ENCODE assay signal across 24 mouse cellular contexts in genomic region chr6:88049008-88049407, GRCm38 (mm10). TPM values are rescaled to one million over a fixed set of nuclear protein-coding genes. Genes with fewer than 3 reads are reported as not detected.
A peak's percentile ranks its signal among the peaks of the same experiment; 100 is the strongest.
DNase-seq lines count a peak whose midpoint lies in the region; ATAC-seq and TF ChIP-seq lines count a peak whose summit lies in the region.
"Had no signal": no experiment of that assay in that cellular context is flagged by ENCODE, and none has a peak within 500 bp of the region (broad histone marks: within the 10 kb centered on the region; RNA-seq: fewer than 3 reads in every experiment).

No protein-coding gene starts in this region.

- peak; percentile 25; the same call in 1 of the 2 replicates for ATAC-seq in intestine, embryonic 14.5 days (replicated peaks; ENCODE audit: low FRiP score, low TSS enrichment, low read depth)
- no peak; the same call in 1 of the 2 replicates for ATAC-seq in liver, embryonic 13.5 days (ENCODE audit: low read depth)
- peak; percentile 54 for ATAC-seq in stomach, embryonic 14.5 days (ENCODE audit: insufficient number of reproducible peaks, insufficient read depth, low FRiP score, low read depth)
- no peak for ATAC-seq in heart, embryonic 12.5 days (ENCODE audit: insufficient number of reproducible peaks, low FRiP score)
- ATAC-seq: forebrain, embryonic 13.5 days had no signal

- WGBS in kidney, adult 2 months, result 47% methylated on average over 6 of the region's 6 CpGs
- WGBS in intestine, embryonic 14.5 days, result 68% methylated on average over 6 of the region's 6 CpGs
- WGBS in liver, embryonic 13.5 days (ENCODE audit: insufficient replicate concordance), result 63% methylated on average over 6 of the region's 6 CpGs
- WGBS in stomach, embryonic 14.5 days, result 59% methylated on average over 6 of the region's 6 CpGs
- WGBS in heart, embryonic 12.5 days, result 73% methylated on average over 6 of the region's 6 CpGs

- no peak overlapping the region for H3K9ac ChIP-seq in intestine, embryonic 14.5 days (ENCODE audit: low read length)
- H3K9ac ChIP-seq in liver, embryonic 13.5 days, result no peak overlapping the region
- no peak overlapping the region for H3K9ac ChIP-seq in stomach, embryonic 14.5 days (replicated peaks; ENCODE audit: low read depth, low read length)
- H3K9ac ChIP-seq in heart, embryonic 12.5 days, result no peak overlapping the region
- H3K9ac ChIP-seq: forebrain, embryonic 13.5 days; hindbrain, embryonic 13.5 days; kidney, embryonic 15.5 days; liver, embryonic 14.5 days; midbrain, embryonic 12.5 days had no signal

- H3K4me3 ChIP-seq in kidney, adult 2 months (ENCODE audit: insufficient read depth, low read depth, low read length), result no peak overlapping the region
- H3K4me3 ChIP-seq in intestine, embryonic 14.5 days (ENCODE audit: low read depth, low read length), result no peak overlapping the region
- H3K4me3 ChIP-seq in liver, embryonic 13.5 days (replicated peaks), result no peak overlapping the region
- H3K4me3 ChIP-seq in stomach, embryonic 14.5 days (ENCODE audit: low read depth, low read length), result no peak overlapping the region
- H3K4me3 ChIP-seq in heart, embryonic 12.5 days, result no peak overlapping the region
- H3K4me3 ChIP-seq: forebrain, embryonic 13.5 days; heart, embryonic 10.5 days; hindbrain, embryonic 13.5 days; kidney, embryonic 15.5 days; midbrain, embryonic 12.5 days had no signal

- no peak overlapping the region for H3K27ac ChIP-seq in kidney, adult 2 months (ENCODE audit: insufficient read depth, low read depth, low read length)
- H3K27ac ChIP-seq in intestine, embryonic 14.5 days (ENCODE audit: low read depth), result no peak overlapping the region
- peak overlapping the region; percentile 15; the same call in 1 of the 2 replicates for H3K27ac ChIP-seq in liver, embryonic 13.5 days
- H3K27ac ChIP-seq in stomach, embryonic 14.5 days (ENCODE audit: low read length), result peak overlapping the region; percentile 44; the same call in 1 of the 2 replicates
- no peak overlapping the region for H3K27ac ChIP-seq in heart, embryonic 12.5 days (ENCODE audit: poor library complexity, severe bottlenecking)
- H3K27ac ChIP-seq: forebrain, embryonic 13.5 days; heart, embryonic 10.5 days; hindbrain, embryonic 13.5 days; kidney, embryonic 15.5 days; liver, embryonic 14.5 days; midbrain, embryonic 12.5 days had no signal

- no peak for TF ChIP-seq POLR2A in kidney, adult 2 months (IDR thresholded peaks at IDR 0.05; ENCODE audit: low read depth, low read length)

- H3K27me3 ChIP-seq in kidney, adult 2 months (replicated peaks; ENCODE audit: control insufficient read depth, insufficient read depth, low read length), result no peaks in the 10 kb centered on the region
- H3K27me3 ChIP-seq in intestine, embryonic 14.5 days (replicated peaks; ENCODE audit: control insufficient read depth, insufficient read depth, low read length), result no peaks in the 10 kb centered on the region; the same call in 1 of the 2 replicates
- H3K27me3 ChIP-seq in liver, embryonic 13.5 days, result peaks cover 16% of the 10 kb centered on the region
- H3K27me3 ChIP-seq in stomach, embryonic 14.5 days (ENCODE audit: control insufficient read depth, insufficient read depth, low read length), result no peaks in the 10 kb centered on the region
- peaks cover 9% of the 10 kb centered on the region for H3K27me3 ChIP-seq in heart, embryonic 12.5 days (replicated peaks)
- H3K27me3 ChIP-seq: kidney, embryonic 15.5 days had no signal

- H3K4me2 ChIP-seq in intestine, embryonic 14.5 days (ENCODE audit: low read length), result no peak overlapping the region; the same call in 1 of the 2 replicates
- H3K4me2 ChIP-seq in liver, embryonic 13.5 days, result no peak overlapping the region; the same call in 1 of the 2 replicates
- no peak overlapping the region for H3K4me2 ChIP-seq in stomach, embryonic 14.5 days (replicated peaks; ENCODE audit: low read depth, low read length)
- H3K4me2 ChIP-seq in heart, embryonic 12.5 days, result no peak overlapping the region
- H3K4me2 ChIP-seq: forebrain, embryonic 13.5 days; hindbrain, embryonic 13.5 days; kidney, embryonic 15.5 days; midbrain, embryonic 12.5 days had no signal

- no peaks in the 10 kb centered on the region for H3K9me3 ChIP-seq in intestine, embryonic 14.5 days (ENCODE audit: control insufficient read depth, low read length)
- H3K9me3 ChIP-seq in liver, embryonic 13.5 days (replicated peaks), result no peaks in the 10 kb centered on the region
- H3K9me3 ChIP-seq in stomach, embryonic 14.5 days (ENCODE audit: control insufficient read depth, low read depth, low read length), result no peaks in the 10 kb centered on the region
- H3K9me3 ChIP-seq in heart, embryonic 12.5 days (replicated peaks), result no peaks in the 10 kb centered on the region
- H3K9me3 ChIP-seq: forebrain, embryonic 13.5 days; heart, embryonic 10.5 days; hindbrain, embryonic 13.5 days; kidney, embryonic 15.5 days; midbrain, embryonic 12.5 days had no signal

- no peaks in the 10 kb centered on the region for H3K36me3 ChIP-seq in kidney, adult 2 months (ENCODE audit: control insufficient read depth, insufficient read depth, low read length)
- no peaks in the 10 kb centered on the region for H3K36me3 ChIP-seq in intestine, embryonic 14.5 days (ENCODE audit: control insufficient read depth, insufficient read depth, low read length)
- H3K36me3 ChIP-seq in liver, embryonic 13.5 days, result no peaks in the 10 kb centered on the region
- no peaks in the 10 kb centered on the region for H3K36me3 ChIP-seq in stomach, embryonic 14.5 days (ENCODE audit: control insufficient read depth, insufficient read depth, low read length)
- no peaks in the 10 kb centered on the region for H3K36me3 ChIP-seq in heart, embryonic 12.5 days
- H3K36me3 ChIP-seq: heart, embryonic 10.5 days; hindbrain, embryonic 13.5 days; kidney, embryonic 15.5 days; midbrain, embryonic 12.5 days had no signal

- TF ChIP-seq CTCF in kidney, adult 2 months (conservative IDR thresholded peaks at IDR 0.05; ENCODE audit: insufficient read depth, insufficient read length, low read depth, low read length), result no peak

- DNase-seq in kidney, adult 2 months, result peak; percentile 41
- DNase-seq in kidney, postnatal 10 days, result no peak
- peak; percentile 65 for DNase-seq in intestine, embryonic 14.5 days (ENCODE audit: low spot score)
- no peak for DNase-seq in liver, embryonic 13.5 days
- no peak for DNase-seq in embryo, embryonic 10 days (ENCODE audit: low spot score)
- DNase-seq in MN1 (ENCODE audit: low spot score), result no peak
- DNase-seq: adrenal gland, postnatal 10 days; cerebellum, adult 8-10 months; cerebellum, postnatal 25 days; gastrocnemius, postnatal 25 days; heart, adult 11 months; heart, postnatal 4 days; layer of hippocampus, adult 9-11 months; lung, postnatal 36 days; retina, postnatal 1 day; right cerebral cortex, postnatal 14 days had no signal

- H3K4me1 ChIP-seq in kidney, adult 2 months (ENCODE audit: control insufficient read depth, insufficient read depth, low read length), result peaks cover 6% of the 10 kb centered on the region; the same call in 1 of the 2 replicates
- H3K4me1 ChIP-seq in intestine, embryonic 14.5 days (replicated peaks; ENCODE audit: control insufficient read depth, insufficient read depth, low read length), result peaks cover under 1% of the 10 kb centered on the region
- peaks cover 20% of the 10 kb centered on the region for H3K4me1 ChIP-seq in liver, embryonic 13.5 days (replicated peaks)
- peaks cover 2% of the 10 kb centered on the region for H3K4me1 ChIP-seq in stomach, embryonic 14.5 days (ENCODE audit: control insufficient read depth, insufficient read depth, low read length)
- H3K4me1 ChIP-seq in heart, embryonic 12.5 days (replicated peaks), result peaks cover 3% of the 10 kb centered on the region

RNA-seq across cellular contexts. Expression of gene Rab7, which starts 3.9 kb away (rescaled TPM):
- polyA plus RNA-seq in kidney, adult 2 months (2012; rRNA removed), result 316 and 386 TPM in 2 replicates
- 259 and 277 TPM in 2 replicates for polyA plus RNA-seq in intestine, embryonic 14.5 days (2014; fragmentation: Nextera tagmentation; extraction: Ambion mirVana)
- 108 and 132 TPM in 2 replicates for polyA plus RNA-seq in liver, embryonic 13.5 days (2015; fragmentation: Nextera tagmentation; extraction: Ambion mirVana)
- 246 and 251 TPM in 2 replicates for polyA plus RNA-seq in stomach, embryonic 14.5 days (2014; fragmentation: Nextera tagmentation; extraction: Ambion mirVana)
- polyA plus RNA-seq in heart, embryonic 12.5 days (2016; fragmentation: Nextera tagmentation; extraction: Ambion mirVana), result 202 and 207 TPM in 2 replicates

RNA-seq across cellular contexts. Expression of gene Rpn1, which starts 35.3 kb away (rescaled TPM):
- 161 and 188 TPM in 2 replicates for polyA plus RNA-seq in kidney, adult 2 months (2012; rRNA removed)
- 384 and 386 TPM in 2 replicates for polyA plus RNA-seq in intestine, embryonic 14.5 days (2014; fragmentation: Nextera tagmentation; extraction: Ambion mirVana)
- polyA plus RNA-seq in liver, embryonic 13.5 days (2015; fragmentation: Nextera tagmentation; extraction: Ambion mirVana), result 198 and 228 TPM in 2 replicates
- polyA plus RNA-seq in stomach, embryonic 14.5 days (2014; fragmentation: Nextera tagmentation; extraction: Ambion mirVana), result 373 and 402 TPM in 2 replicates
- polyA plus RNA-seq in heart, embryonic 12.5 days (2016; fragmentation: Nextera tagmentation; extraction: Ambion mirVana), result 225 and 227 TPM in 2 replicates

Comparison
In these comparisons a context has a peak if more than half of its experiments do, and no peak if none do; other contexts are left out.
1. DNase-seq: peak in kidney, adult 2 months (single experiment) and intestine, embryonic 14.5 days (single experiment); none in kidney, postnatal 10 days (single experiment), liver, embryonic 13.5 days (single experiment), embryo, embryonic 10 days (single experiment) and MN1 (single experiment).
2. H3K27ac ChIP-seq: peak in liver, embryonic 13.5 days (single experiment) and stomach, embryonic 14.5 days (single experiment); none in kidney, adult 2 months (single experiment), intestine, embryonic 14.5 days (single experiment) and heart, embryonic 12.5 days (single experiment).
3. ATAC-seq: peak in intestine, embryonic 14.5 days (single experiment) and stomach, embryonic 14.5 days (single experiment); none in liver, embryonic 13.5 days (single experiment) and heart, embryonic 12.5 days (single experiment).